Comparison of ENCODE assay signal across 11 mouse cellular contexts in genomic region chr12:73317706-73318686, GRCm38 (mm10).
"Had no signal": no experiment of that assay in that cellular context is flagged by ENCODE, and none has a peak within 500 bp of the region (broad histone marks: within the 10 kb centered on the region; RNA-seq: fewer than 3 reads in every experiment).

No protein-coding gene starts in this region.

- H3K27ac ChIP-seq: limb, embryonic 15.5 days; liver, embryonic 12.5 days; midbrain, embryonic 13.5 days; neural tube, embryonic 15.5 days had no signal

- DNase-seq: kidney, postnatal 10 days; lung, embryonic 14.5 days; lung, postnatal 10 days; lung, postnatal 4 days; right cerebral cortex, adult 18-20 months; thymus, postnatal 4 days had no signal

- ATAC-seq: liver, embryonic 12.5 days; midbrain, embryonic 13.5 days had no signal

- H3K4me3 ChIP-seq: limb, embryonic 15.5 days; liver, embryonic 12.5 days; midbrain, embryonic 13.5 days; myocyte; neural tube, embryonic 15.5 days had no signal
